Mouse (Mus musculus) CH12.LX (cell line): Measurements from ENCODE around the gene Prkn. TPM values are rescaled to one million over a fixed set of nuclear protein-coding genes. Genes with fewer than 3 reads are reported as not detected.

Experiments
- DNase-seq: peaks from one replicate; pipeline ENCODE4 v3.0.0-alpha.2; 2013; ENCODE audit errors: extremely low read depth
- H3K27ac ChIP-seq: 2 replicates; pipeline ENCODE4 v1.5.1; 2012; ENCODE audit warnings: low read depth, mild to moderate bottlenecking, control low read depth, moderate library complexity; ENCODE audit not compliant: insufficient read depth
- H3K27me3 ChIP-seq: replicated peaks from 2 replicates; pipeline ENCODE3; 2012; ENCODE audit warnings: inconsistent platforms
- H3K36me3 ChIP-seq, 2 experiments: replicated peaks in 1 of 2; 2 replicates each; pipeline versions ENCODE3 to v1.6.1; 2012; ENCODE audit warnings: inconsistent platforms in 1 of 2, low read length in 1 of 2, mild to moderate bottlenecking in 1 of 2, mixed read lengths in 1 of 2, moderate library complexity in 1 of 2; ENCODE audit not compliant: control insufficient read depth in 1 of 2, insufficient read depth in 1 of 2
- H3K4me1 ChIP-seq, 2 experiments: 2 replicates each; pipeline ENCODE4 v1.6.1; 2012; ENCODE audit warnings: inconsistent platforms in 1 of 2, moderate library complexity in 1 of 2; ENCODE audit not compliant: insufficient read depth in 2 of 2, control insufficient read depth in 1 of 2
- H3K4me2 ChIP-seq: 2 replicates; pipeline ENCODE4 v1.6.1; 2012; ENCODE audit warnings: low read depth, mild to moderate bottlenecking, control low read depth; ENCODE audit not compliant: poor library complexity, insufficient read depth, severe bottlenecking
- H3K4me3 ChIP-seq, 3 experiments: fragments of 150-350 bp in 1 of 3; sonication (generic) in 1 of 3; replicated peaks in 1 of 3; 2 replicates each; pipeline versions ENCODE3 to v1.5.1; 2011 to 2012; ENCODE audit warnings: low read depth in 2 of 3, low read length in 2 of 3, mild to moderate bottlenecking in 2 of 3, moderate library complexity in 2 of 3, control low read depth in 1 of 3, improper control_type of control experiment in 1 of 3, inconsistent platforms in 1 of 3, mixed read lengths in 1 of 3; ENCODE audit not compliant: poor library complexity in 1 of 3
- H3K79me2 ChIP-seq: replicated peaks from 2 replicates; pipeline ENCODE4 v1.6.1; 2012; ENCODE audit warnings: mild to moderate bottlenecking, moderate library complexity; ENCODE audit not compliant: control insufficient read depth, poor library complexity, insufficient read depth, severe bottlenecking; ENCODE audit errors: extremely low read depth
- H3K9ac ChIP-seq: 2 replicates; pipeline ENCODE4 v1.6.1; 2012; ENCODE audit warnings: low read depth, mild to moderate bottlenecking, control low read depth, moderate library complexity; ENCODE audit not compliant: insufficient read depth
- H3K9me3 ChIP-seq: replicated peaks from 2 replicates; pipeline ENCODE3; 2012; ENCODE audit warnings: low read length, inconsistent platforms, mixed read lengths
- BHLHE40 ChIP-seq: IDR thresholded peaks from 2 replicates; pipeline ENCODE4 v1.6.1; 2011; ENCODE audit warnings: mild to moderate bottlenecking, low read depth, low read length, improper control_type of control experiment
- CHD2 ChIP-seq: IDR thresholded peaks from 2 replicates; pipeline ENCODE4 v1.6.1; 2011; ENCODE audit warnings: low read length, improper control_type of control experiment
- CTCF ChIP-seq, 2 experiments: IDR thresholded peaks in 1 of 2; conservative IDR thresholded peaks in 1 of 2; 2 replicates each; pipeline ENCODE4 v1.5.1; 2011 to 2012; ENCODE audit warnings: low read depth in 2 of 2, low read length in 2 of 2, improper control_type of control experiment in 1 of 2, inconsistent platforms in 1 of 2, mild to moderate bottlenecking in 1 of 2, moderate library complexity in 1 of 2
- E2F4 ChIP-seq: IDR thresholded peaks from 2 replicates; pipeline ENCODE4 v1.6.1; 2011; ENCODE audit warnings: low read depth, low read length, improper control_type of control experiment; ENCODE audit not compliant: insufficient replicate concordance
- EP300 ChIP-seq: IDR thresholded peaks from 2 replicates; pipeline ENCODE4 v1.6.1; 2011; ENCODE audit warnings: low read length, improper control_type of control experiment
- HCFC1 ChIP-seq: IDR thresholded peaks from 2 replicates; pipeline ENCODE4 v1.6.1; 2012; ENCODE audit warnings: low read depth, mild to moderate bottlenecking, inconsistent platforms, low read length, improper control_type of control experiment
- JUN ChIP-seq: IDR thresholded peaks from 2 replicates; pipeline ENCODE4 v1.6.1; 2011; ENCODE audit warnings: low read depth, mild to moderate bottlenecking, low read length, improper control_type of control experiment, moderate library complexity; ENCODE audit not compliant: insufficient read depth
- KAT2A ChIP-seq: IDR thresholded peaks from 2 replicates; pipeline ENCODE4 v1.6.1; 2012; ENCODE audit warnings: low read length, improper control_type of control experiment, inconsistent platforms; ENCODE audit not compliant: insufficient replicate concordance
- MAFK ChIP-seq: IDR thresholded peaks from 2 replicates; pipeline ENCODE4 v1.6.1; 2011; ENCODE audit warnings: low read length, improper control_type of control experiment; ENCODE audit not compliant: insufficient replicate concordance
- MAX ChIP-seq: IDR thresholded peaks from 2 replicates; pipeline ENCODE4 v1.6.1; 2011; ENCODE audit warnings: low read length, improper control_type of control experiment
- MEF2A ChIP-seq: IDR thresholded peaks from 2 replicates; pipeline ENCODE4 v1.6.1; 2014; ENCODE audit warnings: low read depth, mild to moderate bottlenecking, inconsistent platforms, low read length, improper control_type of control experiment, borderline replicate concordance
- POLR2A ChIP-seq: IDR thresholded peaks from 2 replicates; pipeline ENCODE4 v1.6.1; 2011; ENCODE audit warnings: low read depth, mild to moderate bottlenecking, improper control_type of control experiment, low read length
- POLR2AphosphoS2 ChIP-seq: IDR thresholded peaks from 2 replicates; pipeline ENCODE4 v1.6.1; 2011; ENCODE audit warnings: low read depth, low read length, improper control_type of control experiment
- RCOR1 ChIP-seq: conservative IDR thresholded peaks from 2 replicates; pipeline ENCODE4 v1.6.1; 2012; ENCODE audit warnings: low read depth, mild to moderate bottlenecking, inconsistent platforms, low read length, improper control_type of control experiment
- SIN3A ChIP-seq: IDR thresholded peaks from 2 replicates; pipeline ENCODE4 v1.6.1; 2012; ENCODE audit warnings: low read length, improper control_type of control experiment, inconsistent platforms
- TBP ChIP-seq: conservative IDR thresholded peaks from 2 replicates; pipeline ENCODE4 v1.6.1; 2011; ENCODE audit warnings: low read depth, low read length, improper control_type of control experiment
- TCF12 ChIP-seq: IDR thresholded peaks from 2 replicates; pipeline ENCODE4 v1.6.1; 2014; ENCODE audit warnings: low read depth, mild to moderate bottlenecking, inconsistent platforms, low read length, improper control_type of control experiment
- USF1 ChIP-seq: IDR thresholded peaks from 2 replicates; pipeline ENCODE4 v1.6.1; 2014; ENCODE audit warnings: low read depth, mild to moderate bottlenecking, inconsistent platforms, low read length, improper control_type of control experiment
- USF2 ChIP-seq: conservative IDR thresholded peaks from 2 replicates; pipeline ENCODE4 v1.6.1; 2011; ENCODE audit warnings: low read depth, low read length, improper control_type of control experiment
- ZC3H11A ChIP-seq: IDR thresholded peaks from 2 replicates; pipeline ENCODE4 v1.6.1; 2012; ENCODE audit warnings: low read depth, mild to moderate bottlenecking, inconsistent platforms, low read length, improper control_type of control experiment
- ZKSCAN1 ChIP-seq: IDR thresholded peaks from 2 replicates; pipeline ENCODE4 v1.6.1; 2012; ENCODE audit warnings: low read depth, inconsistent platforms, low read length, improper control_type of control experiment, borderline replicate concordance
- ZMIZ1 ChIP-seq: IDR thresholded peaks from 2 replicates; pipeline ENCODE4 v1.6.1; 2012; ENCODE audit warnings: low read depth, mild to moderate bottlenecking, inconsistent platforms, low read length, improper control_type of control experiment
- ZNF384 ChIP-seq: IDR thresholded peaks from 2 replicates; pipeline ENCODE4 v1.6.1; 2012; ENCODE audit warnings: low read depth, low read length, improper control_type of control experiment, inconsistent platforms
- dilution Hi-C: fragments of 300-500 bp; cut with MboI; formaldehyde crosslinking; loops from 2 replicates; pipeline ENCODE4 v1.14.3; 2020; ENCODE audit warnings: low sequenced_read_pairs; ENCODE audit not compliant: extremely low pct_unique_long_range_greater_than_20kb, extremely low pct_ligation_motif_present
- in situ Hi-C: fragments of 300-500 bp; cut with MboI; formaldehyde crosslinking; loops from 3 replicates; pipeline ENCODE4 v1.14.3; 2019; ENCODE audit warnings: low sequenced_read_pairs, low pct_ligation_motif_present, low pct_unique_long_range_greater_than_20kb, mixed read lengths
- polyA plus RNA-seq: library from polyadenylated mRNA; unstranded; fragments of >175 nt; gene quantifications from 2 replicates; pipeline ENCODE4 v1.2.1, GENCODE M21; 2012; ENCODE audit warnings: low read depth; ENCODE audit not compliant: insufficient read length
- total RNA-seq, 2 experiments: library from RNA; depleted of rRNA; stranded (reverse); fragments of 300-350 nt in 1 of 2; fragments of >200 nt in 1 of 2; gene quantifications; 2 replicates each; pipeline ENCODE4 v1.2.3; 2012 to 2014

Gene Prkn
- total and polyA plus RNA-seq, 3 experiments: 0.08 TPM; not detected in 2

- Histone ChIP-seq H3K36me3 (no peaks in the 10 kb centered on the region), H3K27me3 (no peaks in the 10 kb centered on the region), H3K4me1 (no peaks in the 10 kb centered on the region), H3K9ac (no peak overlapping the region), H3K4me3 (no peak overlapping the region), H3K4me2 (no peak overlapping the region), H3K27ac (no peak overlapping the region), H3K79me2 (no peaks in the 10 kb centered on the region), H3K9me3 (no peaks in the 10 kb centered on the region)
- TF ChIP-seq POLR2AphosphoS2 (no peak), MEF2A (no peak), POLR2A (no peak), HCFC1 (no peak), ZNF384 (no peak), ZC3H11A (no peak), TBP (no peak), TCF12 (no peak), ZMIZ1 (no peak), EP300 (no peak), USF2 (no peak), USF1 (no peak), E2F4 (no peak), CTCF (conservative IDR thresholded peaks at IDR 0.05 in 1 of 2, IDR thresholded peaks at IDR 0.05 in 1 of 2; ENCODE audit: low read depth in 2 of 2, low read length in 2 of 2) (no peak), MAFK (no peak), JUN (no peak), SIN3A (no peak), MAX (no peak), BHLHE40 (no peak)
- dilution Hi-C loops: no loop called here
- in situ Hi-C loops: no loop called here
- DNase-seq: no peak
Measured at GRCm38 (mm10) chr17:11417150-11417549, 577.0 kb downstream of the Prkn start.

- H3K27me3 ChIP-seq: no peaks in the 10 kb centered on the region
- no peak for TF ChIP-seq ZNF384
- TF ChIP-seq ZKSCAN1: no peak
- TF ChIP-seq JUN: no peak
- TF ChIP-seq ZC3H11A: no peak
- TF ChIP-seq CHD2: no peak
- TF ChIP-seq RCOR1: no peak
- no peak for TF ChIP-seq KAT2A
- no peak for TF ChIP-seq ZMIZ1
- no peak overlapping the region for H3K9ac ChIP-seq
- H3K79me2 ChIP-seq: no peaks in the 10 kb centered on the region
- H3K4me2 ChIP-seq: no peak overlapping the region
- no peaks in the 10 kb centered on the region for H3K36me3 ChIP-seq
- H3K4me1 ChIP-seq: no peaks in the 10 kb centered on the region
- no peak for DNase-seq
- no peak overlapping the region for H3K4me3 ChIP-seq
- no peak overlapping the region for H3K27ac ChIP-seq
- H3K9me3 ChIP-seq: no peaks in the 10 kb centered on the region
- dilution Hi-C loops (no loop called here), in situ Hi-C loops (no loop called here)
Measured at GRCm38 (mm10) chr17:11419484-11419883, 579.3 kb downstream of the Prkn start.
